Mouse (Mus musculus) urinary bladder, postnatal 36 days (tissue): ENCODE measurements at regions not wholly inside any gene's neighbourhood (a gene's known extent, or its start where the extent isn't known, plus 50 kb on each side); places are given as distances from the start of the nearest gene placed in this dataset.
A peak's percentile ranks its signal among the peaks of the same experiment; 100 is the strongest.

ENCODE experiments used
- DNase-seq, 2 experiments: peaks; one replicate each; pipeline ENCODE4 v3.0.0; 2022; ENCODE audit warnings: low spot score in 2 of 2, mixed read lengths in 1 of 2

- DNase-seq, result no peak
Measured at GRCm38 (mm10) chr1:151263372-151263771, 53.4 kb downstream of the Gm47996 start.

GRCm38 (mm10) chr1:151263830-151264229 is 53.9 kb downstream of the Gm47996 start:
- DNase-seq, result no peak

- no peak for DNase-seq
Measured at GRCm38 (mm10) chr1:151264789-151265188, 54.9 kb downstream of the Gm47996 start.

- DNase-seq, result no peak
Measured at GRCm38 (mm10) chr1:151265590-151265989, 55.7 kb downstream of the Gm47996 start.

- DNase-seq, result no peak
Measured at GRCm38 (mm10) chr1:151266703-151267102, 56.8 kb downstream of the Gm47996 start.

GRCm38 (mm10) chr1:151270691-151271090 is 60.8 kb downstream of the Gm47996 start:
- DNase-seq, result no peak

- no peak for DNase-seq
Measured at GRCm38 (mm10) chr1:151274306-151274705, 64.4 kb downstream of the Gm47996 start.

GRCm38 (mm10) chr1:151275581-151275980 is 65.7 kb downstream of the Gm47996 start:
- no peak for DNase-seq

GRCm38 (mm10) chr1:151279955-151280354 is 64.3 kb upstream of the Ivns1abp start:
- DNase-seq, result no peak

GRCm38 (mm10) chr1:151285045-151285444 is 59.2 kb upstream of the Ivns1abp start:
- no peak for DNase-seq

GRCm38 (mm10) chr1:151287451-151287850 is 56.8 kb upstream of the Ivns1abp start:
- peak in 1 of 2 experiments; percentile 21 for DNase-seq

GRCm38 (mm10) chr1:151289061-151289460 is 55.2 kb upstream of the Ivns1abp start:
- DNase-seq, result peak in 1 of 2 experiments; percentile 6

GRCm38 (mm10) chr1:151289493-151290258 is 54.6 kb upstream of the Ivns1abp start:
- peak; percentile 13 to 17 for DNase-seq

GRCm38 (mm10) chr1:151293311-151294050 is 50.8 kb upstream of the Ivns1abp start:
- DNase-seq, result no peak
